Mouse (Mus musculus): ENCODE results near the gene Lig3. TPM values are rescaled to one million over a fixed set of nuclear protein-coding genes. Genes with fewer than 3 reads are reported as not detected.

Gene Lig3
- total RNA-seq (2022), result 10 to 100 TPM; 19.6 to 25.6 (median 21.3) TPM

- peak; percentile 89 to 91 for DNase-seq (ENCODE audit: low spot score in 2 of 2)
Observed at GRCm38 (mm10) chr11:82780983-82781903, at the start of gene Lig3. Gene Lig3, plus strand, starts transcription at chr11:82781108.

- no peak for DNase-seq (ENCODE audit: low spot score in 2 of 2)
Observed at GRCm38 (mm10) chr11:82734227-82734626, 46.7 kb upstream of the Lig3 start.

- DNase-seq (ENCODE audit: low spot score in 2 of 2), result no peak
Observed at GRCm38 (mm10) chr11:82739006-82739405, 41.9 kb upstream of the Lig3 start.

- peak in 1 of 2 experiments; percentile 7 for DNase-seq (ENCODE audit: low spot score in 2 of 2)
Observed at GRCm38 (mm10) chr11:82746138-82746537, 34.8 kb upstream of the Lig3 start.

GRCm38 (mm10) chr11:82746857-82747366 lies 34.0 kb upstream of the Lig3 start:
- peak in 1 of 2 experiments; percentile 3 for DNase-seq (ENCODE audit: low spot score in 2 of 2)

- DNase-seq (ENCODE audit: low spot score in 2 of 2), result no peak
Observed at GRCm38 (mm10) chr11:82752349-82753115, 28.4 kb upstream of the Lig3 start.

- no peak for DNase-seq (ENCODE audit: low spot score in 2 of 2)
Observed at GRCm38 (mm10) chr11:82755919-82756318, 25.0 kb upstream of the Lig3 start.

- DNase-seq (ENCODE audit: low spot score in 2 of 2), result no peak
Observed at GRCm38 (mm10) chr11:82762286-82762829, 18.6 kb upstream of the Lig3 start.

GRCm38 (mm10) chr11:82763261-82763660 lies 17.6 kb upstream of the Lig3 start:
- DNase-seq (ENCODE audit: low spot score in 2 of 2), result no peak

- peak; percentile 82 to 88 for DNase-seq (ENCODE audit: low spot score in 2 of 2)
Observed at GRCm38 (mm10) chr11:82763742-82764437, 17.0 kb upstream of the Lig3 start, which contains the start of the genes Cct6b and Zfp830. Gene Cct6b, minus strand, starts transcription at chr11:82764321. Gene Zfp830, plus strand, starts transcription at chr11:82764345.

GRCm38 (mm10) chr11:82764438-82764924 lies 16.4 kb upstream of the Lig3 start:
- no peak for DNase-seq (ENCODE audit: low spot score in 2 of 2)

- DNase-seq (ENCODE audit: low spot score in 2 of 2), result no peak
Observed at GRCm38 (mm10) chr11:82780134-82780533, 774 bp upstream of the Lig3 start.

GRCm38 (mm10) chr11:82782197-82782596 lies 1.3 kb downstream of the Lig3 start:
- no peak for DNase-seq (ENCODE audit: low spot score in 2 of 2)

GRCm38 (mm10) chr11:82783453-82783852 lies 2.5 kb downstream of the Lig3 start:
- DNase-seq (ENCODE audit: low spot score in 2 of 2), result no peak

GRCm38 (mm10) chr11:82806656-82807055 lies 25.7 kb downstream of the Lig3 start:
- no peak for DNase-seq (ENCODE audit: low spot score in 2 of 2)

- DNase-seq (ENCODE audit: low spot score in 2 of 2), result no peak
Observed at GRCm38 (mm10) chr11:82807370-82807769, 26.5 kb downstream of the Lig3 start.

GRCm38 (mm10) chr11:82808485-82808884 lies 27.6 kb downstream of the Lig3 start:
- DNase-seq (ENCODE audit: low spot score in 2 of 2), result no peak

GRCm38 (mm10) chr11:82819350-82819749 lies 38.4 kb downstream of the Lig3 start:
- DNase-seq (ENCODE audit: low spot score in 2 of 2), result peak; percentile 53 to 55

- no peak for DNase-seq (ENCODE audit: low spot score in 2 of 2)
Observed at GRCm38 (mm10) chr11:82820788-82821456, 40.0 kb downstream of the Lig3 start.

GRCm38 (mm10) chr11:82826818-82827217 lies 45.9 kb downstream of the Lig3 start:
- no peak for DNase-seq (ENCODE audit: low spot score in 2 of 2)
